Mouse (Mus musculus) ES-E14 (cell line): ENCODE measurements around the gene Atp13a3.

Source experiments
- HCFC1 ChIP-seq: IDR thresholded peaks from 2 replicates; pipeline ENCODE4 v1.6.1; 2012; ENCODE audit warnings: low read length, inconsistent platforms, borderline replicate concordance; ENCODE audit not compliant: insufficient read depth
- ZC3H11A ChIP-seq: IDR thresholded peaks from 2 replicates; pipeline ENCODE4 v1.6.1; 2012; ENCODE audit warnings: low read depth, mild to moderate bottlenecking, inconsistent platforms, low read length, borderline replicate concordance

- no peak for TF ChIP-seq HCFC1
- TF ChIP-seq ZC3H11A: no peak
Measured at GRCm38 (mm10) chr16:30275558-30276340, 130.0 kb downstream of the Atp13a3 start.
